Mouse (Mus musculus): ENCODE measurements at regions not wholly inside any gene's neighbourhood (a gene's known extent, or its start where the extent isn't known, plus 50 kb on each side); places are given as distances from the start of the nearest gene placed in this dataset.

- intact Hi-C loops (cut with DNase I), result no loop called here
- peak in 1 of 2 experiments; percentile 45 for DNase-seq (ENCODE audit: extremely low spot score in 1 of 2, low spot score in 2 of 2)
Observed at GRCm38 (mm10) chr5:147794711-147795532, 65.3 kb upstream of the Pomp start.

- intact Hi-C loops (cut with DNase I), result no loop called here
- no peak for DNase-seq (ENCODE audit: extremely low spot score in 1 of 2, low spot score in 2 of 2)
Observed at GRCm38 (mm10) chr5:147793059-147793458, 67.2 kb upstream of the Pomp start.

- intact Hi-C loops (cut with DNase I), result no loop called here
Observed at GRCm38 (mm10) chr5:147792638-147793037, 66.8 kb upstream of the Flt1 start.

GRCm38 (mm10) chr5:147791121-147791520, 65.3 kb upstream of the Flt1 start:
- DNase-seq (ENCODE audit: extremely low spot score in 1 of 2, low spot score in 2 of 2), result no peak
- intact Hi-C loops (cut with DNase I), result no loop called here

More at GRCm38 (mm10) chr5:147792638-147793037, 66.8 kb upstream of the Flt1 start:
- DNase-seq (ENCODE audit: extremely low spot score in 1 of 2, low spot score in 2 of 2), result no peak

- no peak for DNase-seq (ENCODE audit: extremely low spot score in 1 of 2, low spot score in 2 of 2)
- intact Hi-C loops (cut with DNase I), result no loop called here
Observed at GRCm38 (mm10) chr5:147788496-147788895, 62.7 kb upstream of the Flt1 start.

GRCm38 (mm10) chr5:147786857-147787256, 61.0 kb upstream of the Flt1 start:
- intact Hi-C loops (cut with DNase I), result no loop called here
- DNase-seq (ENCODE audit: extremely low spot score in 1 of 2, low spot score in 2 of 2), result no peak

- intact Hi-C loops (cut with DNase I), result no loop called here
- no peak for DNase-seq (ENCODE audit: extremely low spot score in 1 of 2, low spot score in 2 of 2)
Observed at GRCm38 (mm10) chr5:147784159-147784558, 58.3 kb upstream of the Flt1 start.

GRCm38 (mm10) chr5:147783476-147783875, 57.7 kb upstream of the Flt1 start:
- intact Hi-C loops (cut with DNase I), result no loop called here
- DNase-seq (ENCODE audit: extremely low spot score in 1 of 2, low spot score in 2 of 2), result no peak

- intact Hi-C loops (cut with DNase I), result no loop called here
- no peak for DNase-seq (ENCODE audit: extremely low spot score in 1 of 2, low spot score in 2 of 2)
Observed at GRCm38 (mm10) chr5:147782761-147783160, 57.0 kb upstream of the Flt1 start.

GRCm38 (mm10) chr5:147782241-147782681, 56.5 kb upstream of the Flt1 start:
- intact Hi-C loops (cut with DNase I), result no loop called here

GRCm38 (mm10) chr5:147781215-147781614, 55.4 kb upstream of the Flt1 start:
- intact Hi-C loops (cut with DNase I), result no loop called here
- DNase-seq (ENCODE audit: extremely low spot score in 1 of 2, low spot score in 2 of 2), result no peak

More at GRCm38 (mm10) chr5:147782241-147782681, 56.5 kb upstream of the Flt1 start:
- peak in 1 of 2 experiments; percentile 55 for DNase-seq (ENCODE audit: extremely low spot score in 1 of 2, low spot score in 2 of 2)

- DNase-seq (ENCODE audit: extremely low spot score in 1 of 2, low spot score in 2 of 2), result no peak
- intact Hi-C loops (cut with DNase I), result no loop called here
Observed at GRCm38 (mm10) chr5:147778557-147778956, 52.7 kb upstream of the Flt1 start.
